Mouse (Mus musculus): ENCODE data around the gene Flvcr1.
A peak's percentile ranks its signal among the peaks of the same experiment; 100 is the strongest.

DNA sequence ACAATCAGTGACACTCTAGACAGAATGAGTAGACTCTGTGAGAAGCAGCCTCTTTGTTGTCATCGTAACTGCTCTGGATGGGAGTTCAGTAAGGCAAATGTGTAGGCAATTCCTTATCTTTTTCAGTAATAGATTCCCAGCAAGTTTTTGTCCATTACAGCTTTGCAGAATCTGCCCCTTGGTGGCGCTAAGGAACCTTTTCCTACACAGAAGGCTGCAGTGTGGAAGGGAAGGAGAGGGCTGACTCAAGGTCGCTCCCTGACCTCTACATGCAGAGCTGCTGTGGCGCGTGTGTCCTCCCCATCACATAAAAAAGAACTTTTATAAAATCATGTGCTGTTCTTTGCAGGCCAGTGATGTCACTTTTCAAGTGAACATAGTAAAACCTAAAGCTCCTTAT lies 42.4 kb upstream of the Flvcr1 start:
- peak; percentile 51 for TF ChIP-seq CTCF (IDR thresholded peaks at IDR 0.05; ENCODE audit: low read depth)
- TF ChIP-seq EP300 (IDR thresholded peaks at IDR 0.05; ENCODE audit: low read depth) = no peak

All from liver, postnatal 0 days (tissue).